In genomic region chr11:90169200-90170013, GRCm38 (mm10) we compare ENCODE assay signal across 8 mouse cellular contexts. TPM values are rescaled to one million over a fixed set of nuclear protein-coding genes. Genes with fewer than 3 reads are reported as not detected.
DNase-seq lines count a peak whose midpoint lies in the region; ATAC-seq lines count a peak whose summit lies in the region.

No protein-coding gene starts in this region.

- H3K27me3 ChIP-seq in kidney, embryonic 16.5 days (ENCODE audit: insufficient read depth, low read length): no peaks in the 10 kb centered on the region
- H3K27me3 ChIP-seq in embryonic facial prominence, embryonic 11.5 days (ENCODE audit: control insufficient read depth, insufficient read depth, low read length): no peaks in the 10 kb centered on the region
- no peaks in the 10 kb centered on the region; the same call in 1 of the 2 replicates for H3K27me3 ChIP-seq in hindbrain, embryonic 12.5 days
- 0 out of 2 replicates have a peak, but pooled peaks cover 4% of the 10 kb centered on the region for H3K27me3 ChIP-seq in midbrain, embryonic 10.5 days (ENCODE audit: low read depth, poor library complexity, severe bottlenecking)

- no peak overlapping the region for H3K27ac ChIP-seq in kidney, embryonic 16.5 days (ENCODE audit: low read length)
- no peak overlapping the region for H3K27ac ChIP-seq in embryonic facial prominence, embryonic 11.5 days (replicated peaks; ENCODE audit: low read depth, low read length)
- H3K27ac ChIP-seq in hindbrain, embryonic 12.5 days: no peak overlapping the region
- H3K27ac ChIP-seq in midbrain, embryonic 10.5 days (replicated peaks): no peak overlapping the region

- 0 out of 2 replicates have a peak overlapping the region, but pooled peaks have one; percentile 25 for H3K9ac ChIP-seq in kidney, embryonic 16.5 days (replicated peaks; ENCODE audit: low read length)
- no peak overlapping the region for H3K9ac ChIP-seq in embryonic facial prominence, embryonic 11.5 days (replicated peaks; ENCODE audit: low read length)
- H3K9ac ChIP-seq in hindbrain, embryonic 12.5 days: no peak overlapping the region

- 46% methylated on average over 20 of the region's 20 CpGs for WGBS in kidney, embryonic 16.5 days
- 62% methylated on average over 20 of the region's 20 CpGs for WGBS in embryonic facial prominence, embryonic 11.5 days
- WGBS in hindbrain, embryonic 12.5 days: 59% methylated on average over 20 of the region's 20 CpGs
- 68% methylated on average over 20 of the region's 20 CpGs for WGBS in midbrain, embryonic 10.5 days

- DNase-seq in kidney, adult 11 months: no peak
- DNase-seq in embryonic facial prominence, embryonic 11.5 days (ENCODE audit: low spot score): no peak
- no peak for DNase-seq in midbrain, embryonic 10.5 days (ENCODE audit: low spot score)
- no peak for DNase-seq in left cerebral cortex, adult 11 months (ENCODE audit: low spot score)

- H3K36me3 ChIP-seq in kidney, embryonic 16.5 days (ENCODE audit: insufficient read depth, low read length): no peaks in the 10 kb centered on the region
- no peaks in the 10 kb centered on the region for H3K36me3 ChIP-seq in embryonic facial prominence, embryonic 11.5 days (replicated peaks; ENCODE audit: control insufficient read depth, insufficient read depth, low read depth, low read length)
- H3K36me3 ChIP-seq in hindbrain, embryonic 12.5 days: no peaks in the 10 kb centered on the region
- H3K36me3 ChIP-seq in midbrain, embryonic 10.5 days: no peaks in the 10 kb centered on the region

- H3K9me3 ChIP-seq in kidney, embryonic 16.5 days (ENCODE audit: low read length): no peaks in the 10 kb centered on the region
- no peaks in the 10 kb centered on the region for H3K9me3 ChIP-seq in embryonic facial prominence, embryonic 11.5 days (replicated peaks; ENCODE audit: control insufficient read depth, low read length)
- no peaks in the 10 kb centered on the region for H3K9me3 ChIP-seq in hindbrain, embryonic 12.5 days (replicated peaks)
- H3K9me3 ChIP-seq in midbrain, embryonic 10.5 days (replicated peaks): no peaks in the 10 kb centered on the region

- no peak; the same call in 1 of the 2 replicates for ATAC-seq in kidney, embryonic 16.5 days (ENCODE audit: low FRiP score, low TSS enrichment)
- ATAC-seq in embryonic facial prominence, embryonic 11.5 days (replicated peaks; ENCODE audit: insufficient number of reproducible peaks, low FRiP score, low TSS enrichment, low read depth): peak; percentile 72; the same call in 1 of the 2 replicates
- ATAC-seq in hindbrain, embryonic 12.5 days (ENCODE audit: low FRiP score): no peak
- ATAC-seq in erythroblast, adult 5-6 weeks (replicated peaks; ENCODE audit: low FRiP score, poor library complexity, severe bottlenecking): no peak
- ATAC-seq in CD4-positive, CD25-positive, alpha-beta regulatory T cell, adult 4 months: no peak

- peak overlapping the region; percentile 58 for H3K4me2 ChIP-seq in kidney, embryonic 16.5 days (replicated peaks; ENCODE audit: low read depth, low read length)
- no peak overlapping the region for H3K4me2 ChIP-seq in embryonic facial prominence, embryonic 11.5 days (ENCODE audit: low read depth, low read length)
- H3K4me2 ChIP-seq in hindbrain, embryonic 12.5 days (replicated peaks): peak overlapping the region; percentile 47

- H3K4me3 ChIP-seq in kidney, embryonic 16.5 days (ENCODE audit: low read length): peak overlapping the region; percentile 37
- no peak overlapping the region for H3K4me3 ChIP-seq in embryonic facial prominence, embryonic 11.5 days (ENCODE audit: low read depth, low read length)
- H3K4me3 ChIP-seq in hindbrain, embryonic 12.5 days: no peak overlapping the region
- peak overlapping the region; percentile 40 for H3K4me3 ChIP-seq in midbrain, embryonic 10.5 days

- no peaks in the 10 kb centered on the region for H3K4me1 ChIP-seq in kidney, embryonic 16.5 days (ENCODE audit: insufficient read depth, low read length)
- no peaks in the 10 kb centered on the region for H3K4me1 ChIP-seq in embryonic facial prominence, embryonic 11.5 days (ENCODE audit: control insufficient read depth, insufficient read depth, low read length)
- H3K4me1 ChIP-seq in hindbrain, embryonic 12.5 days: no peaks in the 10 kb centered on the region
- H3K4me1 ChIP-seq in midbrain, embryonic 10.5 days: no peaks in the 10 kb centered on the region

RNA-seq across cellular contexts. Expression of gene Gm45716, which starts 18.1 kb away (rescaled TPM):
- polyA plus RNA-seq in kidney, embryonic 16.5 days (2015; fragmentation: Nextera tagmentation; extraction: Ambion mirVana): 5.8 and 6.7 TPM in 2 replicates
- 16.9 and 17.1 TPM in 2 replicates for polyA plus RNA-seq in embryonic facial prominence, embryonic 11.5 days (2014; fragmentation: Nextera tagmentation; extraction: Ambion mirVana)
- 20.5 and 22.0 TPM in 2 replicates for polyA plus RNA-seq in hindbrain, embryonic 12.5 days (2016; fragmentation: Nextera tagmentation; extraction: Ambion mirVana)
- 15.4 TPM in 2 replicates for polyA plus RNA-seq in midbrain, embryonic 10.5 days (2016; fragmentation: Nextera tagmentation; extraction: Ambion mirVana)
- total RNA-seq in erythroblast, adult 5-6 weeks (2015; ENCODE audit: low replicate concordance): 5.8 TPM in 1 of 2 replicates, not detected in the other
- 1.0 and 3.5 TPM in 2 replicates for total RNA-seq in erythroblast, adult 5-6 weeks (2017; ENCODE audit: low replicate concordance)
- polyA plus RNA-seq in CD4-positive, CD25-positive, alpha-beta regulatory T cell, adult 4 months (2017; shearing (Covaris generic)): 1 to 10 TPM; 3.1 to 4.9 TPM

Comparison
In these comparisons a context has a peak if more than half of its experiments do, and no peak if none do; other contexts are left out.
1. H3K4me3 ChIP-seq: peak in kidney, embryonic 16.5 days (single experiment) and midbrain, embryonic 10.5 days (single experiment); none in embryonic facial prominence, embryonic 11.5 days (single experiment) and hindbrain, embryonic 12.5 days (single experiment).